Mouse (Mus musculus) midbrain, embryonic 15.5 days (tissue): Measurements from ENCODE around the gene Fbrsl1. TPM values are rescaled to one million over a fixed set of nuclear protein-coding genes. Genes with fewer than 3 reads are reported as not detected.

Experiments
- ATAC-seq: fragments of 200-750 bp; cut with Nextera tagmentation; replicated peaks from 2 replicates; pipeline ENCODE4 v1.8.0; 2017; ENCODE audit warnings: moderate TSS enrichment
- H3K27ac ChIP-seq: fragments of 300-500 bp; sonication (generic); 2 replicates; pipeline ENCODE4 v1.5.1; 2015; ENCODE audit warnings: mild to moderate bottlenecking, inconsistent platforms
- H3K27me3 ChIP-seq: fragments of 300-500 bp; sonication (generic); replicated peaks from 2 replicates; pipeline ENCODE4 v1.6.1; 2015; ENCODE audit warnings: inconsistent platforms
- H3K36me3 ChIP-seq: fragments of 300-500 bp; sonication (generic); replicated peaks from 2 replicates; pipeline ENCODE4 v1.6.1; 2015; ENCODE audit warnings: inconsistent platforms
- H3K4me1 ChIP-seq: fragments of 300-500 bp; sonication (generic); 2 replicates; pipeline ENCODE4 v1.6.1; 2015; ENCODE audit warnings: inconsistent platforms
- H3K4me2 ChIP-seq: fragments of 300-500 bp; sonication (generic); 2 replicates; pipeline ENCODE4 v1.6.1; 2015; ENCODE audit warnings: inconsistent platforms, mild to moderate bottlenecking, moderate library complexity
- H3K4me3 ChIP-seq: fragments of 300-500 bp; sonication (generic); 2 replicates; pipeline ENCODE4 v1.5.1; 2015; ENCODE audit warnings: mild to moderate bottlenecking, inconsistent platforms
- H3K9ac ChIP-seq: fragments of 300-500 bp; sonication (generic); 2 replicates; pipeline ENCODE4 v1.6.1; 2015; ENCODE audit warnings: mild to moderate bottlenecking, inconsistent platforms
- H3K9me3 ChIP-seq: fragments of 300-500 bp; sonication (generic); 2 replicates; pipeline ENCODE4 v1.6.1; 2016; ENCODE audit warnings: inconsistent platforms
- WGBS: fragments of 180-500 bp; shearing (Covaris S2); methylation state at CpG from one replicate; pipeline ENCODE4 v1.1.7; 2015; ENCODE audit warnings: mixed read lengths; 5-methylcytosine and 5-hydroxymethylcytosine counted together
- polyA plus RNA-seq: library from polyadenylated mRNA; unstranded; fragments of >200 nt; fragmentation: Nextera tagmentation; extraction: Ambion mirVana; gene quantifications from 2 replicates; pipeline ENCODE4 v1.2.1, GENCODE M21; 2015

Fbrsl1 gene
- polyA plus RNA-seq, 1 experiment from 2014 or later = 24.2 TPM

DNA sequence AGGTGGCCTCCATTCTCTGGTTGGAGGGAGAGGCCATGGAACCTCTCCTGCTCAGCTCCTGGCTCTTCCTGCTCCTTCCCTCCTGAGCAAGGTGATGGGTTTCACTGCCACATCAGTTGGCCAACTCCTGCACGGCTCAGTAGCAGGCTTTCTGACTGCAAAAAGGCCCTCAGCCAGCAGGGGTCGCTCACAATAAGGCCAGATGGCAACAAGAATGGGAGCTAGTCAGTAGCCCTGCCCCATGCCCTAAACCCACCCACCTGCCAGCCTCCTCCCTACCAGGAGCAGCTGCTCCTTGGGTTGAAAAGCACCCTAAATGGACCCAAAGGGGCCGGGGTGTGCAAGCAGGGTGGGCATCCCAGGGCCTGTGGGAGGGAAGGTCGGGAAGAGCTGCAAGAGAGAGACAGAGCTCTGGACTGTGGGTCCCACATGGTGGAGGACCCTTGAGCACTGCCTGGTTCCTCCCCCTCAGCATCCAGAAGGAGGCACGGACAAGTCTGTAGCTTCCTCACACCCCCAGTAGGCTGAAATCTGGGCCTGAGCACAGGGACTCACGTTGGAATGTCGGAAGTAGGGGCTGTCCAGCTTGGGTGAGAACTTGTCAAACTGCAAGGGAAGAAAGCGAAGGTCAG lies 71.4 kb downstream of the Fbrsl1 start:
- no peaks in the 10 kb centered on the region for H3K9me3 ChIP-seq
- ATAC-seq = peak; percentile 21; the same call in 1 of the 2 replicates
- no peaks in the 10 kb centered on the region for H3K27me3 ChIP-seq
- H3K27ac ChIP-seq = no peak overlapping the region
- H3K4me2 ChIP-seq = no peak overlapping the region
- H3K36me3 ChIP-seq = peaks cover 21% of the 10 kb centered on the region
- H3K4me3 ChIP-seq = no peak overlapping the region
- H3K4me1 ChIP-seq = no peaks in the 10 kb centered on the region
- no peak overlapping the region for H3K9ac ChIP-seq
- 52% methylated on average over 8 of the region's 8 CpGs for WGBS

DNA sequence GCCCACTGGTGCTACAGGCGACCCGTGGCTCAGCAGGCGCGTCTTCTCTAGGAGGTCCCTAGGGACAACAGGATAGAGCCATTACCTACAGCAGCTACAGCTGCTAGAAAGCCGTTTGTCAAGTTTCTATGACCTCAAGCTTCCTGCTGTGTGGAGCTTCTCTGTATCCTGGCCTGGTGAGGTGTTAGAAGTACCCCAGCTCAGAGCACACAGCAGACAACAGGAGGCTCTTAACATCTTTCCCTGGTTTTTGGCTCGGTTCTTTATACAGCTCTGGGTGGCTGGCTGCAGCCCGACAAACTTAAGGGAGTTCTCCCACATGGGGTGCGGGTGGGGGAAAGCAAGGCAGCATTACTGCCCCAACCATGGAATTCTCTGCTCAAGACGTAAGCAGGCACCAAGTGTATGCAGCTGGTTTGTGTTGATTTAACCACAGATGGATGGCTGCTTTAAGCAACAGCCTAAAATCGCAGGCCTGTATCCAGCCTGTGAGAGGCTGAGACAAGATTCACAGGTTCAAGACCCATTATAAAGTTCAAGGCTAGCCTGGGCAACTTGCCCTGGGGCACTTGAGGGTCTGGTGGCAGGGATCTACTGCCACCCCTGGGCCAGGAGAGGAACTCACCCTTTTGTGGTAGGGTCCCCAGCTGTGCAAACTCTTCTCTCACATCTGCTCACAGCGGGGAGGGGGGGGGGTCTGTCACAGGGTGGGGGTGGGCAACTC lies 84.3 kb downstream of the Fbrsl1 start:
- no peak for ATAC-seq
- WGBS = 43% methylated on average over 11 of the region's 11 CpGs
- H3K27ac ChIP-seq = peak overlapping the region; percentile 49; the same call in 1 of the 2 replicates
- peak overlapping the region; percentile 43 for H3K9ac ChIP-seq
- H3K36me3 ChIP-seq = peaks cover 6% of the 10 kb centered on the region
- peaks cover 3% of the 10 kb centered on the region; the same call in 1 of the 2 replicates for H3K27me3 ChIP-seq
- H3K4me2 ChIP-seq = peak overlapping the region; percentile 84
- H3K9me3 ChIP-seq = no peaks in the 10 kb centered on the region
- H3K4me1 ChIP-seq = peaks cover 10% of the 10 kb centered on the region
- H3K4me3 ChIP-seq = peak overlapping the region; percentile 44

DNA sequence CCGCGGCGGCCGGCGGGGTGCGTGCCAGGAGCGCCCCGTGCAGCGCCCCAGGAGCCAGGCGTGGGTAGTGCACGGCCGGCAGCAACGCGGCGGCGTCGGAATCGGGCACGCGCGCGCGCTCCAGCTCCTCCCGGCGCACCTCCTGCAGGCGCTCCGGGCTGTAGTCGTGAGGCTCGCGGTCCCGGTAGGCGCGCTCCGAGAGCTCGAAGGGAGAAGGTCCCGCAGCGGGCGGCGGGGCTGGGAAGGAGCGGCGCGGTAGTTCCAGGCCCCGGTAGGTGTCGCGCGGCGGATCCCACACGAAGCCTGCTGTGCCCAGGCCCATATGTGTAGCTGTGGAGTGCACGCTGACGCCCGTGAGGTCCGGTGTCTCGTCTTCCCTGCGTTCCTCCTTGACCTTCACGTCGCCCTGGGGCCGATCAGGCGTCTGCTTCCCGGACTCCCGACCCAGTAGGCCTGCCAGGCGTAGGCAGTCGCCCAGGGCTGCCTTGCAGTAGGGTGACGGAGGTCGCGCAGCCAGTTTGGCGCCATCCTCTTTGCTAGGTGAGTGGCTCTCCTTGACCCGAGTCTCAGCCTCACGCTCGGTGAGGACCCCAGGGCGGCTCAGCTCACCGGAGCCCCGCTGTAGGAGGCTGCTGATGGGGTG lies 85.0 kb downstream of the Fbrsl1 start:
- peaks cover 10% of the 10 kb centered on the region for H3K4me1 ChIP-seq
- H3K27me3 ChIP-seq = peaks cover 3% of the 10 kb centered on the region; the same call in 1 of the 2 replicates
- peak overlapping the region; percentile 84 for H3K4me2 ChIP-seq
- 3% methylated on average over 56 of the region's 72 CpGs for WGBS
- H3K9ac ChIP-seq = peak overlapping the region; percentile 43
- peak; percentile 81 for ATAC-seq
- peak overlapping the region; percentile 49 for H3K27ac ChIP-seq
- no peaks in the 10 kb centered on the region; the same call in 1 of the 2 replicates for H3K36me3 ChIP-seq
- H3K9me3 ChIP-seq = no peaks in the 10 kb centered on the region
- H3K4me3 ChIP-seq = peak overlapping the region; percentile 44

DNA sequence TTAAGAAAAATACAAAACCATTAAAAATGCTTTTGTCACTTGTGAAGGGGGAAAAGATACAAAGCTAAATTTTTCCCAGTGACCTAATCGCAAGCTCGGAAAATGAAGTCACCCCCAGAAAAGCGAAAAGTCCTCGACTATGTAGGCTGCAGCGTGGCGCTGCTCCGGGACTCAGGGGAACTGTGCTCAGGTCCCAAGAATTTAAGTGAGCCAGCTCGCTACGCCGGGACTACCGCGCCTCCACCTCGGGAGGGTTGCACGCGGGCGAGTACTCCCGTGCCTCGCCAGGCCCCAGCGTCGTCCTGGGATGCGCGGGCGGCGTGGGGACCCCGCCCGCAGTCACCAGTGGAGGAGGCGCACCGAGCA lies 85.5 kb downstream of the Fbrsl1 start:
- H3K9ac ChIP-seq = peak overlapping the region; percentile 43
- peak overlapping the region; percentile 84 for H3K4me2 ChIP-seq
- no peaks in the 10 kb centered on the region; the same call in 1 of the 2 replicates for H3K36me3 ChIP-seq
- peak overlapping the region; percentile 49; the same call in 1 of the 2 replicates for H3K27ac ChIP-seq
- H3K4me1 ChIP-seq = peaks cover 10% of the 10 kb centered on the region
- ATAC-seq = no peak
- WGBS = 3% methylated on average over 28 of the region's 28 CpGs
- H3K4me3 ChIP-seq = peak overlapping the region; percentile 44
- no peaks in the 10 kb centered on the region for H3K9me3 ChIP-seq
- H3K27me3 ChIP-seq = peaks cover 3% of the 10 kb centered on the region; the same call in 1 of the 2 replicates

DNA sequence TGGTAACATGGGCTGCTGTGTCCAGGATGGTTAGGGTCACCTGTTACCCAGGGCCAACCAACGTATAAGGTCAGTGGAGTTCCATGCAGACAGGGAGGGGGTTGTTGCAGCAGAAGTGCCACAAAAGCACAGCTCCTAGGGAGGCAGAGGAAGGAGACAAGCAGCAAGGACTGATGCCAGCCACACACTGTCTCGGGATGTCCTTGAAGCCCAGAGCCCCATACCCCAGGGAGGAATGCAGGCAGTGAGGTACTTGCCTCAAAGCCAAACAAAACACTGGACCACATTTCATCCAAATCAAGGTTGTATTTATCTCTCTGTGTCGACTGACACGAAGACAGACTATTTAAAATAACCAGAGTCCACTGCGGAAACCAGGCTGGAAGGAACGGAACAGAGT lies 86.8 kb downstream of the Fbrsl1 start:
- Histone ChIP-seq H3K4me1 (peaks cover 10% of the 10 kb centered on the region), H3K9ac (no peak overlapping the region), H3K27me3 (peaks cover 3% of the 10 kb centered on the region; the same call in 1 of the 2 replicates), H3K4me3 (no peak overlapping the region), H3K9me3 (no peaks in the 10 kb centered on the region), H3K36me3 (no peaks in the 10 kb centered on the region), H3K27ac (no peak overlapping the region), H3K4me2 (no peak overlapping the region)
- WGBS = 83% methylated on average over 6 of the region's 6 CpGs
- no peak for ATAC-seq

DNA sequence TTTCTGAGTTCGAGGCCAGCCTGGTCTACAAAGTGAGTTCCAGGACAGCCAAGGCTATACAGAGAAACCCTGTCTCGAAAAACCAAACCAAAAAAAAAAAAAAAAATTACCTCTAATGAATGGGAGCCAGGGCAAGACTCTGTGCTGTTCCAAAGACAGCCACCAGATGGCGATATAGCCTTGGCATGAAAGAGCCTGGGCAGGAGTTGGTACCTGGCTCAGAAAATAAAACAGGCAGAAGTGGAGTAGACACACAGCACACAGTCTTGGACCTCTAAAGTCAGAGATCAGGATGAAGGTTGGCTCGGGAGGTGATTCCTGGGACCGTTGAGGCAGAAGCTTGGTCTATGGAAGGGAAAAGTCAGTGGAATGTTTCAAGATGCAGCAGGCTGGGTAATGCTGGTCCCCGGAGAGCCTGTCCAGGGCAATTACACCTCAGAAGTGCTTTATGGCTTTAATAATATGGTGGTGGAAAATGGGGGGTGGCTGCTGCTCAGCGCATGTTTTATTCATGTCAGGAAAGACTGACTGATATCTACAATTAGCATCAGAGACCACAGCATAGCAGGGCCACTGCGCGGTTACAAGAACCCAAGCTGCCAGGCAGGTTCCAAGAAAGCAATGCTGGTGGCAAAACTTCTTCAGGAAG lies 90.6 kb downstream of the Fbrsl1 start:
- H3K4me1 ChIP-seq = no peaks in the 10 kb centered on the region
- 0 out of 2 replicates have a peak, but pooled peaks cover 3% of the 10 kb centered on the region for H3K27me3 ChIP-seq
- no peak overlapping the region for H3K27ac ChIP-seq
- H3K4me2 ChIP-seq = no peak overlapping the region
- WGBS = 35% methylated on average over 9 of the region's 9 CpGs
- H3K4me3 ChIP-seq = no peak overlapping the region
- no peaks in the 10 kb centered on the region for H3K9me3 ChIP-seq
- H3K9ac ChIP-seq = no peak overlapping the region
- H3K36me3 ChIP-seq = no peaks in the 10 kb centered on the region
- peak; percentile 62 for ATAC-seq

DNA sequence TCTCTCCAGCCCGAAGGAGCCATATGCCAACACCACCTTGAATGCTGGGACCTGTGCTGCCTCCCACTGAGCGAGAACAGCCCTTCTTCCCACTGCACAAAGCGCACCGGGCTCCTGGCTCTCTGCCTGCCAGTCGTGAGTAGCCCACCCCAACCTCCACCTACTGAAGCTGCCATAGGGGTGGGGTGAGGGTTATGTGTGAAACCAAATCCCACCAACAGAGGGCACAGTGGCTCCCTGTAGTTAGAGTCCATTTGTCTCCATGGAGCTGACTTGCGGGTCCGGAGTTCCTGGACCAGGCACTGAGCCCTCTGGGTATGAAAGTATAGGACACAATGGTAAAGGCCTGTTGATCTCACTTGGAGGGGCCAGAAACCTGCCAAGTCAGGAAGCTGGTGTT lies 93.6 kb downstream of the Fbrsl1 start:
- no peak overlapping the region for H3K27ac ChIP-seq
- no peak overlapping the region for H3K4me2 ChIP-seq
- 0 out of 2 replicates have a peak, but pooled peaks have one; percentile 43 for ATAC-seq
- no peaks in the 10 kb centered on the region for H3K9me3 ChIP-seq
- no peak overlapping the region for H3K4me3 ChIP-seq
- H3K4me1 ChIP-seq = no peaks in the 10 kb centered on the region
- no peaks in the 10 kb centered on the region for H3K36me3 ChIP-seq
- no peak overlapping the region for H3K9ac ChIP-seq
- no peaks in the 10 kb centered on the region for H3K27me3 ChIP-seq
- WGBS = 16% methylated on average over 7 of the region's 7 CpGs

DNA sequence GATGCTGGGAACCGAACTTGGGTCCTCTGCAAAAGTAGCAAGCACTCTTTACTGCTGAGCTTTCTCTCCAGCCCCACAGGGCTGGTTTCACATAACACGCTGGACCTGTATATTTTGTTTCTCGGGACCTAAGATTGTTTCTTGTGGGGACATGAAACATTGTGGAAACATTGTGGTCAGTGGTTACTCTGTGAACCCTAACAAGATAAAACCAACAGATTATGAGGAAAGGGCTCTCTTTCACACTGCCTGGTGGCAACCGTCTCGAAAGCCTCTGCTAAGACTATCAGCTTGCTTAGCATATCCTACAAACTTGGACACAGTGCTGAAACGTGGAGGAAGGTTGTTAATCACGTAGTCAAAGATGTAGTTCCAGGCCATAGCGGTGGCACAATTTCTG lies 101.3 kb downstream of the Fbrsl1 start:
- no peak for ATAC-seq
- WGBS = 87% methylated on average over 8 of the region's 8 CpGs
- Histone ChIP-seq H3K27me3 (peaks cover 9% of the 10 kb centered on the region), H3K4me3 (no peak overlapping the region), H3K9me3 (no peaks in the 10 kb centered on the region), H3K36me3 (no peaks in the 10 kb centered on the region), H3K9ac (no peak overlapping the region), H3K4me1 (peaks cover 13% of the 10 kb centered on the region), H3K27ac (no peak overlapping the region), H3K4me2 (no peak overlapping the region)

DNA sequence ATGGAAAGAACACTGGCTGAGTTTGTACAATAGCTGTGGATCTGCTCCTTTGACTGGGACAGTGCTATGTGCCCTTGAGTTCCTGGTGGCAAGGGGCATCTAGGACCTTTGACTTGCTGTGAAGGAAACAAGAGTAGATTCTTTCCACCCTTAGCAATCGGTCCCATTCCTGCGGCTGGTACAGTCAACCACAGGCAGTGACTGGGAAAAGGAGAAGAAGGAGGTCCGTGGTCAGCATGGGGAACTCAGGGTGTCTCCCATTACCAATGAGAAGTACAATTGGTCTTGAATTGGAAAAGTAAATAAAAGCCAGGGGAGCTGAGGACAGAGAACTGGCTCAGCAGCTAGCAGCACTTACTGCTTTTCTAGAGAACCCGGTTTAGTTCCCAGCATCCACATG lies 102.8 kb downstream of the Fbrsl1 start:
- H3K4me3 ChIP-seq = no peak overlapping the region
- H3K9ac ChIP-seq = no peak overlapping the region
- 90% methylated on average over 4 of the region's 4 CpGs for WGBS
- no peak for ATAC-seq
- no peaks in the 10 kb centered on the region for H3K36me3 ChIP-seq
- H3K4me2 ChIP-seq = no peak overlapping the region
- H3K9me3 ChIP-seq = no peaks in the 10 kb centered on the region
- H3K4me1 ChIP-seq = peaks cover 13% of the 10 kb centered on the region
- peaks cover 11% of the 10 kb centered on the region for H3K27me3 ChIP-seq
- no peak overlapping the region for H3K27ac ChIP-seq

DNA sequence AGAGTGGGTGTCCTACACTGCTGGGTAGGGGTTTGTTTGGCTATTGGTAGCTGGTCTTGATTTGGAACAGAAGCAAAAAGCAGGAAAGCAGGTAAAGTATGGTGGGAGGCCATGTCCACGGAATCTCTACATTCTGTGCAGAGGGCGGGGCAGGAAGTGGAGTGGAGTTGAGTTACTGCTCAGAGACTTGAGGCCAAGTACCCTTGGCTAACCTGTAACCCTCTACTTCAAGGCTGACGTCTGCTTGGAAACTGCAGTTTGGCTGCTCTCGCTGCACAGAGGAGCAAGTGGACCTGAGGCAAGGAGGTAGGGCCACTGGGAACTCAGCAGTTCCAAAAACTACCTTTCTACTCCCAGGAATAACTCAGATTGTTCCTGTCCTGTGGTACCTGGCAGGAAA lies 103.8 kb downstream of the Fbrsl1 start, which contains the start of gene Lrcol1:
Gene Lrcol1 (plus strand): TSS at position 207 of the 400 bp plus-strand sequence.
- no peak within 1 kb of the TSS for H3K27ac ChIP-seq
- H3K9me3 ChIP-seq = no peaks in the 10 kb centered on the region
- no peak for ATAC-seq
- peaks cover 11% of the 10 kb centered on the region for H3K27me3 ChIP-seq
- H3K4me2 ChIP-seq = peak within 1 kb of the TSS; percentile 94; the same call in 1 of the 2 replicates
- no peak within 1 kb of the TSS for H3K4me3 ChIP-seq
- H3K36me3 ChIP-seq = no peaks in the 10 kb centered on the region
- WGBS = 82% methylated on average over 4 of the region's 4 CpGs
- H3K4me1 ChIP-seq = peaks cover 13% of the 10 kb centered on the region
- H3K9ac ChIP-seq = no peak within 1 kb of the TSS

DNA sequence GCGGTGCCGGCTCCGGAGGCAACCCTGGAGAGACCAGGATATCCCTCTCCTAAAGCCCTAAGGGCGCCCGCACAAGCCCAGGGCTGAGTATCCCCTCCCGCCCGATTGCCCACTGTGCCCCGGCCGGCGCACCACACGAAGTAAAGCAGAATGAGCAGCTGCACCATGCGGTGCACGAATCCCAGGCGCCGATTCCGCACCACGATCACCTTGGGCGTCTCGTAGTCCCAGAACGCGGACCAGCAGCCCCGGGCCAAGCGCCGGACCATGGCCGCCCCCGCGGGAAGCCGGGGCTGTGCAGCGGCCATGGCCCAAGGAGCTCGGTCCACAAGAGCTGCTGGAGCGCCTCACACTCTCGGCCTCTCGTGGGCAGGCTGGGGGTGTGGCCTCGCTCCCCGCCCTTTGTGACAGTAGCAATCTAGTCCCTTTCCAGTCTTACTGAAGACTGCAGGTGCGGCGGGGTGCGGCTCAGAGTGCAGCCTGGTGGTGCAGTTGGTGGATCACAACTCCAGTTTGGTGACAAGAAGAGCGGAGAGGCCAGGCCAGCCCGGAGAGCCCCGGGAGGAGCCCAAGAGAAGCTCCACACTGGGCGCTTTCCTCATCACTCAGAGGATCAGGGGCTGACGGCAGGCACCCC lies 105.5 kb downstream of the Fbrsl1 start, which contains the start of gene P2rx2:
Gene P2rx2 (minus strand): TSS at position 565 of the 637 bp plus-strand sequence.
- 2% methylated on average over 43 of the region's 43 CpGs for WGBS
- H3K27ac ChIP-seq = no peak within 1 kb of the TSS
- ATAC-seq = peak; percentile 79

More for the DNA sequence above, 105.5 kb downstream of the Fbrsl1 start, which contains the start of gene P2rx2:
- H3K4me1 ChIP-seq = peaks cover 13% of the 10 kb centered on the region
- no peaks in the 10 kb centered on the region for H3K9me3 ChIP-seq
- H3K4me3 ChIP-seq = peak within 1 kb of the TSS; percentile 50
- peak within 1 kb of the TSS; percentile 94 for H3K4me2 ChIP-seq
- peaks cover 11% of the 10 kb centered on the region for H3K27me3 ChIP-seq
- peak within 1 kb of the TSS; percentile 51 for H3K9ac ChIP-seq
- H3K36me3 ChIP-seq = no peaks in the 10 kb centered on the region
